Mouse (Mus musculus) forelimb bud, embryonic 11.5 days (tissue): ENCODE measurements at regions not wholly inside any gene's neighbourhood (a gene's known extent, or its start where the extent isn't known, plus 50 kb on each side); places are given as distances from the start of the nearest gene placed in this dataset.
A peak's percentile ranks its signal among the peaks of the same experiment; 100 is the strongest.

Experiments
- DNase-seq: peaks from one replicate; pipeline ENCODE4 v3.0.0-alpha.2; 2012; ENCODE audit warnings: low read depth, low spot score

GRCm38 (mm10) chr12:58027796-58028195 is 183.8 kb upstream of the Sstr1 start:
- peak; percentile 7 for DNase-seq

GRCm38 (mm10) chr12:58056368-58056860 is 155.2 kb upstream of the Sstr1 start:
- DNase-seq, result no peak

- DNase-seq, result peak; percentile 74
Measured at GRCm38 (mm10) chr12:58067318-58068223, 144.0 kb upstream of the Sstr1 start.

GRCm38 (mm10) chr12:58087311-58087710 is 124.3 kb upstream of the Sstr1 start:
- DNase-seq, result no peak

GRCm38 (mm10) chr12:58112643-58113042 is 98.9 kb upstream of the Sstr1 start:
- no peak for DNase-seq

GRCm38 (mm10) chr12:58139121-58139520 is 72.5 kb upstream of the Sstr1 start:
- no peak for DNase-seq

- DNase-seq, result no peak
Measured at GRCm38 (mm10) chr12:58151883-58152282, 59.7 kb upstream of the Sstr1 start.
